Mouse (Mus musculus) E14TG2a.4 (cell line): Measurements from ENCODE around the gene Ifitm5.

Source experiments
- CTCF ChIP-seq: conservative IDR thresholded peaks from 2 replicates; pipeline ENCODE4 v1.5.1; 2014; ENCODE audit warnings: low read length
- NANOG ChIP-seq: IDR thresholded peaks from 2 replicates; pipeline ENCODE4 v1.6.1; 2014; ENCODE audit warnings: borderline replicate concordance, low read length, mixed read lengths

DNA sequence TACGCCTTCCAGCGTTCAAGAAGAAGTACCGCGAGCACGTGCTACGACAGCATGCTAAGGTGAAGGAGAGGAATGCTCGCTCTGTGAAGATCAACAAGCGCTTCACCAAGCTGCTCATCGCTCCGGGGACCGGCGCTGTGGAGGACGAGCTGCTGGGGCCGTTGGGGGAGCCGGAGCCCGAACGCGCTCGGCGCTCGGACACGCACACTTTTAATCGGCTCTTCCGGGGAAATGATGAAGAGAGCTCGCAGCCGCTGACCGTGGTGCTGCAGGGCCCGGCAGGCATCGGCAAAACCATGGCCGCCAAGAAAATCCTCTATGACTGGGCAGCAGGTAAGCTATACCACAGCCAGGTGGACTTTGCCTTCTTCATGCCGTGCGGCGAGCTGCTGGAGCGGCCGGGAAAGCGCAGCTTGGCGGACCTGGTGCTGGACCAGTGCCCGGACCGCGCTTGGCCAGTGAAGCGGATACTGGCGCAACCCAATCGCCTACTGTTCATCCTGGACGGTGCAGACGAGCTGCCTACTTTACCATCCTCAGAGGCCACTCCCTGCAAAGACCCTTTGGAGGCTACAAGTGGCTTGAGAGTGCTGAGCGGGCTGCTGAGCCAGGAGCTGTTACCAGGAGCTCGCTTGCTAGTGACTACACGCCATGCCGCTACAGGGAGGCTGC, 27.6 kb downstream of the Ifitm5 start:
- TF ChIP-seq CTCF = no peak
- no peak for TF ChIP-seq NANOG
